17 mouse cellular contexts compared by ENCODE assay signal in the genomic region with DNA sequence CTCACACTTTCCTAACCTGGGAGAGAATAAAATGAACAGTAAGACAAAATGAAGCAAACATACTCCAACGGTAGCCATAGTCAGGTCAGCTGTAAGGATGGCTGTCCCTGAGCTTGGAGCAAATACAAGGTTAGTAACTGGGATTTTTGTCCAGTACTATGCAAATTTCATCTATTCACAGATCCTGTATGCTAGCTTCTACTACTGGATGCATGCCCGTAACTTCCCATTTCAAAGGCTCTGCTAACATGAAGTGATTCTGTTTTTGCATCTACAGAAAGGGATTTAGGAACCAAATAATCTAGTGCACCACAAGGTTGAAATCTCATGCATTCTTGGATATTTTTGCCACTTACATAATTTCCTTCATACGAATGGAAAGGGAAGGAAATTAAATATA.
"Had no signal": no experiment of that assay in that cellular context is flagged by ENCODE, and none has a peak within 500 bp of the region (broad histone marks: within the 10 kb centered on the region; RNA-seq: fewer than 3 reads in every experiment).

No protein-coding gene starts in this region.

- DNase-seq: liver, postnatal 0 days; lung, adult 2 months; lung, postnatal 14 days; lung, postnatal 36 days; right cerebral cortex, postnatal 14 days; thymus, adult 2 months; thymus, postnatal 25 days; thymus, postnatal 4 days had no signal

- H3K4me3 ChIP-seq: lung, embryonic 15.5 days; megakaryocyte, embryonic 14.5 days; midbrain, embryonic 13.5 days; midbrain, embryonic 15.5 days; neural tube, embryonic 12.5 days; stomach, embryonic 15.5 days had no signal

- ATAC-seq: liver, postnatal 0 days; lung, postnatal 0 days; midbrain, embryonic 13.5 days; midbrain, embryonic 15.5 days had no signal

- H3K27ac ChIP-seq: lung, embryonic 15.5 days; macrophage; midbrain, embryonic 13.5 days; midbrain, embryonic 15.5 days; neural tube, embryonic 12.5 days; stomach, embryonic 15.5 days; stomach, postnatal 0 days had no signal
